Mouse (Mus musculus): ENCODE results near the gene Dgki. TPM values are rescaled to one million over a fixed set of nuclear protein-coding genes. Genes with fewer than 3 reads are reported as not detected.

Gene Dgki
- total RNA-seq, 2 experiments from 2014 or later = 0.20 to 0.21 TPM

- no peak for ATAC-seq (replicated peaks; ENCODE audit: poor library complexity)
Observed at GRCm38 (mm10) chr6:37242769-37243121, 57.2 kb downstream of the Dgki start.

DNA sequence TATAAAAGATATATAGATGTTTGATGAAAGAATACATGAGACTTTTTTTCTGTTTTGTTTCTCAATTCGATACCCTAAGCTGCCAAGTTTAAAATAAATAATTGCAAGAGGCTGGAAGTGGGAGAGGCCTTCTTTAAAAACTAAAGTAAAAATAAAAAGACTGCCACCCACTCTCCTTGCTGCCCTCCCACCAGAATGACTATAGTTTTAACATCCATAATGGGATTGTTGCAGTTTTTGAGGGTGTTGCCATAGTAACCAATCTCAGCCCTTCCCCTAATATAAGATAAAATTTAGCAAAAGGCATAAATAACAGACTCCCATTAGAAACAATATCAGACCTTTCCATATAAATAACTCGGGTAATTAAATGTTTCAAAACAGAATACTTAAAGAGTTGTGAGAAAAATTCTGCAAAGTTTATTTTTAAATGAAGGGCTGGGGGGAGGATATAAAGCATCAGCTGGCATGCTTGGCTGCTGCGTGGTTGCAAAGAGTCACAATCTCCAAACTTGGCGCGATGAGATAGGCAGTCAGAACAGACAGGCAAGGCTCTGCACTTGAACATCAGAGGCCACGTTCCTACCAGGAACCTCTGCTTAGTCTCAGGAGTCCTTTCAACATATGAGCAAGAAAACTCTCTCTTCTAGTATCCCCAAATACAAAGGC lies 57.8 kb downstream of the Dgki start:
- no peak for ATAC-seq (replicated peaks; ENCODE audit: poor library complexity)

GRCm38 (mm10) chr6:37241434-37241833 lies 58.5 kb downstream of the Dgki start:
- no peak for ATAC-seq (replicated peaks; ENCODE audit: poor library complexity)

DNA sequence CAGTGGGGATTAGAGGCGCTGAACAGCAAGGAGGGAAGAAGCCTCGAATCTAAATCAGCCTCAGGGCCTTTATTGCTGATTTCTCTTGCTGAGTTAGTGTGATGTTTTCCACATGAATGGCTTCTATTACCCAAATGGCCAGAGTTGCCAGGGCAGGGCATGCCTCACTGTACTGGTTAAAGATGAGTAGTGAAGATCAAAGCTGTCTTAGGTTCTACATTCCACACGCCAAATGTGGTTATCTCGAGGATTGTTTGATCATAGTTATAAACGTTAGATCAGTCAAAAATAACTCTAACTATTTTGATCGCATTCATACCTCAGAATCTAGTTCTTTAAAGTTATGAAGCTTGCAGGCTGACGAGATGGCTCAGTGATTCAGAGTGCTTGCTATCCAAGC lies 59.8 kb downstream of the Dgki start:
- no peak for ATAC-seq (replicated peaks; ENCODE audit: poor library complexity)

GRCm38 (mm10) chr6:37236893-37237292 lies 63.1 kb downstream of the Dgki start:
- no peak for ATAC-seq (replicated peaks; ENCODE audit: poor library complexity)

GRCm38 (mm10) chr6:37231148-37231547 lies 68.8 kb downstream of the Dgki start:
- ATAC-seq (replicated peaks; ENCODE audit: poor library complexity) = no peak

- ATAC-seq (replicated peaks; ENCODE audit: poor library complexity) = peak; percentile 97
Observed at GRCm38 (mm10) chr6:37222947-37223510, 77.0 kb downstream of the Dgki start.

DNA sequence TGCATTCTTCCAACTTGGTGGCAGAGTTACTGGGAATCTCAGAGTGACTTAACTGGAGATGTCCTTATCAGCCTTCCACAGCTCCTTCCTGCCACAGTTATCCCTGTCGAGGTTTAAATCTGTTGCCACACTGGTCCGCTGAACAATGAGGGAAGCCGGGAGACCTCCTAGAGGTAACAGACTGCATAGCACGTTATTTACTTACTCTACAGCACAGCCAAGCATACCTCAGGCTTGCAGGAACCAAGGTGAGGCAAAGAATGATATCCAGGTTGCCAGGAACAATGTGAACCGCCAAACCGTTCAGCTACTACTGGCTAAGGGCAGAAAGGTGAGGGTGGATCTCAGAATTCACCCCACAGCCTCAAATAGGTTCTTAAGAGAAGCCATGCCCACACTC lies 78.0 kb downstream of the Dgki start:
- 0 out of 2 replicates have a peak, but pooled peaks have one; percentile 18 for ATAC-seq (replicated peaks; ENCODE audit: poor library complexity)

DNA sequence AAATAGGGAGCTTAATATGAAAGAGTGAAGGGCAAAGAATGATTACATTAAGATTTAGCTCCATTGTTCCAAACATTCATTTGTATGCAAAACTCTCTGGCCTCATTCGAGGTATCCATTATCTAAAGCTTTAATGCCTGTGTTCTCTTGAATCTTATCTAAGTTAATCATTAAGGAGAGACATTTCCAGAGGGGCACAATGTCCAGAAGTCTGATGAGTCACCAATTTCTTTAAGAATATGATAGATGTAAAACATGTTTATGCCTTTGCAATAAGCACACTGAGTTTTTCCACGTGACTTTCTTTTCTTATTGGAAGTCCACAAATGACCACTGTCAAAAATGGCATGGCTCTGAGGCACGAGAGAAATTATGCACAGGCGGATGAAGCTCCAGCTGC lies 80.9 kb downstream of the Dgki start:
- no peak for ATAC-seq (replicated peaks; ENCODE audit: poor library complexity)

DNA sequence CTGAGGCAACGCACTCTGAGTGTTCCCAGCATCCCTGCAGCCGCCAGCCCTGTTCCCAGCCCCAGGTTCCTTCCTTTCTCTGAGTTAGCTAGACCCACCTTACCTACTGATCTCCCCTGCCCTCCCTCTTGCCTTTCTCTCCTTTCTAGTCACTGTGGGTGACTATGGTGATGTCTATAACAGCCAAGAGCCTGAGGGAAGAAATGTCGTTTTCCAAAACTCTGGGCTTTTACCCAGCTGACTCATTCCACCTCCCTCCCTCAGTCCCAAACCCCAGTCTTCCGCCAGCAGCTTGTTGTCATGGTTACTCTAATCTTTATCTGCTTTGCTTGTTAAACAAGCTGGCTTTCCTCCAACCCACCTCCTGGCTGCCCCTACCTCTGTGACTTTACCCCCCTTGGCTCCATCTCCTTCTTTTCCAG lies 83.6 kb downstream of the Dgki start:
- ATAC-seq (replicated peaks; ENCODE audit: poor library complexity) = no peak

DNA sequence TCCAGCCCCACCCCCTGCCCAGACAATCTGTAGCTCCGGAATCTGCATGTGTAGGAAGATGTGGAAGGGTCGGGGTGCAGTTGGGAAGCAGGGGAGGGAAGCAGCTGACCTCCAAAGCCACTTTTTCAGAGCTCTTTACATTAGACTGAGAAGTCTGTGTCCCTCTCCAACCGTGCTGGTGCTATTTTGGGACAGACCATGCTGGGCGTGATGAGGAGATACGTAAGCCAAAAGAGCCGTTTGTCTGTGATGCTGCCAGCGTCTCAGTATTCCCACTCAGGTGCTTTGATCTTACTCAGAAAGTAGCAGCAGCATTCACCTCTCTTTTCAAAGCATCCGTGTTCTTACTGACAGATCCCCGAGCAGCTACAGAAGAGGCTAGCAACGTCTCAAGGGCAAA lies 84.3 kb downstream of the Dgki start:
- ATAC-seq (replicated peaks; ENCODE audit: poor library complexity) = no peak

GRCm38 (mm10) chr6:37212930-37213329 lies 87.1 kb downstream of the Dgki start:
- ATAC-seq (replicated peaks; ENCODE audit: poor library complexity) = peak; percentile 99

DNA sequence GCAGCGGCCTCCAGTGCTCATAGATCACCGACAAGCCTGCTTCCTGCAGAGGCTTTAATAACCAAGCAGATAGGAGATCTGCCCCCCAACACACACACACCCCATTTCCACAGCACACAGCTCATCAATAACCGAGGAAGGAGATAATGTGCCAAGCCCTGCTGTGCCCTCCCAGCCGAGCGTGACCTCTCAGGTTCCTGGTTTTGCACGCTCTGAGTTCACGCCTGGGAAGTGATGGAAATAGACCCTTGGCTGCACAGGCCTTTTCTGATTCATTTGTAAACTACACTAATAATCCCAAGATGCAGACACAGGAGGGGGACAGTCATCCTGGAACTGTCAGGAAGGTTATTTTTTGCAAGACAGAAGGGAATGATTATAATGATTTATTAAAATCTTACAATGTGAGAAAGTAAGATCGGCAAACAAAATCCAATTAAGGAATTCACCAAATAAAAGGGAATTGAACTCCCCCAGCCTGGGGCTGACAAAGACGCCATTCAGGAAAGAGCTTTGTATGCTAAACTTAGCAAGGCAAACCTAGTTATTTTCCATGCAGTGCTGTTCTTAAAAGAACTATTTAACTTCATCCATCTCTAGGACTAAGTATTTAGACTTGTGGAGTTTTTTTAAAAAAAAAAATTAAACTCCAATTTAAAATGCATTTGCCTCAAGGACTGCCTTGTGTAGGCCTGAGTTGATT lies 88.3 kb downstream of the Dgki start:
- no peak for ATAC-seq (replicated peaks; ENCODE audit: poor library complexity)

GRCm38 (mm10) chr6:37202901-37203300 lies 97.1 kb downstream of the Dgki start:
- no peak for ATAC-seq (replicated peaks; ENCODE audit: poor library complexity)

GRCm38 (mm10) chr6:37200840-37201239 lies 99.1 kb downstream of the Dgki start:
- ATAC-seq (replicated peaks; ENCODE audit: poor library complexity) = no peak

DNA sequence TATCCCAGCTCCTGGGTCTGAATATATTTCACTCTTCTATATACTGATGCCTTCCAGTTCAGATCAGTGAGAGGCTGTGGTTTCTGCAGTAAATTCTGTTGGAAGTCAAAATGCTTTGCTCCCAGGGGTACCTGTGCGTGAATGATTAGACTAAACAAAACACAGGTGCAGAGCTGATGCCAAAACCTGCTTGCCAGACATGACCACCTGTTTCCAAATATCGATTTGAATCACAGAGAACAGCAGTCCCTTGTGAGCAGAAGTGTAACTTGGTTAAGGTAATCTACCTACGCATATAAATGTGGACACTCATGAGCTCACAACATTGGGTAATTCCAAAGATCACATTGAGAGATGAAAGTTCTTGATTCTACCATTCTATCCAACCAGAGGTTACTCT lies 100.5 kb downstream of the Dgki start:
- ATAC-seq (replicated peaks; ENCODE audit: poor library complexity) = no peak

DNA sequence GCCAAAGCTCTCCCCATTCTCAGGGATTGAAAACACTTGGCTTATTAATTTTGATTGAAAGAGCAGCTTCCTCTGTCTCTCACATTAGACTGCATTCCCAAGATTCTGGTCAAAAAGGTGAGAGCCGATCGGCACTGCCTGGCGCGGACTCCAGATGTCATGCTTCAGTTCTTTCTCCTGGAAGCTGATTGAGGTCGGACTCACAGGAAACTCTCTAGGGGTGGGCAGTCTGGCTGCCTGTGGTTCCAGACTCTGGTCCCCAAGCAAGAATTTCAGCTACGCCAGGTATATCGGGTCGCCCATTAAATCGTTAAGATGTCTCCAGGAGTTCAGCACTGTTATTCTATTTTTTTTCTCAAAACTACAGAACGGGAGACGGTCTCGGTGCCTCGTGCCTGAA lies 102.2 kb downstream of the Dgki start:
- ATAC-seq (replicated peaks; ENCODE audit: poor library complexity) = no peak

GRCm38 (mm10) chr6:37196870-37197269 lies 103.1 kb downstream of the Dgki start:
- peak; percentile 50; the same call in 1 of the 2 replicates for ATAC-seq (replicated peaks; ENCODE audit: poor library complexity)

GRCm38 (mm10) chr6:37195766-37196165 lies 104.2 kb downstream of the Dgki start:
- no peak for ATAC-seq (replicated peaks; ENCODE audit: poor library complexity)

- ATAC-seq (replicated peaks; ENCODE audit: poor library complexity) = no peak
Observed at GRCm38 (mm10) chr6:37181961-37182360, 118.0 kb downstream of the Dgki start.

DNA sequence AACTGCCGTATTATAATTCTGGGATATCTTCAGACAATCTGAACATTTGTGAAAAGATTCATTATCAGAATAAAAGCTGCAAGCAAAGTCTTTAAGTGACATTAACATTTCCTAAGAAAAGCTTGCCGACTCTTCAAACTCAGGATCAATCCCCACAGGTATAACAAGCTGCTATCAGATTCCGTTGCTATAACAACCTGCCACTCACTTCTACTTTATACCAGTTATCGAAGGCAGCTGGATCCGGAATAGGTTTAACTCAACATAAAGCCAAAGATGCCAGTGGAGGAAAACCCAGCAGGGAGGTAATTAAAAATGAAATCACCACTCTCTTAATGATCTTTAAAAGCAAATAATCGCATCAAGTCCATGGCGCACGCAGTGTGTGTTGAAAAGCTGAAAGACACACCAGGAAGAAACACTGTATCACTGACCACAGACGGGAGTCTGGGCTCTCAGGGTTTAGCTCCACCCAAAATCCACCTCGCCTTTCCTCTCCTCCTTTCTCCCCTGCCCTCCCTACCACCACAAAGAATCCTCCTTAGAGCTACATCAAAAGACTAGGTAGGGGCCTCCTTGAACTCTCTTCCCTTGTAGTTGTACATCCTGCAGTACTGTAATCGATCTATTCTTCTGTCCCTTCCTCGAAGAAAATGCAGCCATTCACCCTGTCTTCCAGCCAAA lies 128.7 kb downstream of the Dgki start:
- ATAC-seq (replicated peaks; ENCODE audit: poor library complexity) = no peak

- no peak for ATAC-seq (replicated peaks; ENCODE audit: poor library complexity)
Observed at GRCm38 (mm10) chr6:37158880-37159279, 141.1 kb downstream of the Dgki start.
